Mouse (Mus musculus): ENCODE measurements at regions not wholly inside any gene's neighbourhood (a gene's known extent, or its start where the extent isn't known, plus 50 kb on each side); places are given as distances from the start of the nearest gene placed in this dataset.

DNA sequence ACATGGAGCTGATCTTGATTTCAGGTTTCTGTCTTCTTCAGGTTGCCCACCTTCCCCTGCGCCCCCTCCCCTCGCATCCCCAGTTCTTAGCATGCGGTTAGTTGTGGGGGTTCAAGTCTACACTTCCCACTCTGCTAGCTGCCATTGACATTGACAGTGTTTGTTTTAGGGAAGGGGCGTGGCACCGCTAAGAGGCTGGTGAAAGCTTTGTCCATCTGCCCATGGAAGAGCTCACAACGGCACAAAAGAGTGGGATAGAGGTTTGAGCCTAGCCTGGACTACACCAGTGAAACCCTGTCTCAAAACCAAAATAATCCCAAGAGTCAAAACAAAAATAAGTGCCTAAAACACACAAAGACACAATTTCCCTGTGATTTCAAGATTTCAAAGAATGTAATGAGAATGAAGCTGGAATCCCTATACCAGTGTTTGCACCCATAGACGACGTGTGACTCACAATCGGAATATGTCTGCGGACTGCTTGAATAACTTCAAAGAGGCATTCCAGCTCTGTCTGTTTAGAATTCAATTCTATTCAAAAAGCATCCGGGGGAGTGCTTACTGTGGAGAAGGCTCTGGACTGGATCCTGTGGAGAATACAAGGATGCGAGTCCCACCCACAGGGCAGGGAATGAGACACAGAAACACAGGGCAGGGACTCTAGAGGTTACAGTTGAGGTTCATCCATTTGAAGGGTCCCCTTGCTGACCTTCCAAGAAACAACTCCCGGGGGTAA lies 295.5 kb upstream of the Gm4791 start:
- Histone ChIP-seq H3K9ac (ENCODE audit: low read depth, low read length) (no peak overlapping the region), H3K4me2 (replicated peaks; ENCODE audit: low read depth, low read length) (no peak overlapping the region; the same call in 1 of the 2 replicates), H3K4me3 (ENCODE audit: low read depth, low read length) (no peak overlapping the region), H3K27me3 (ENCODE audit: control insufficient read depth, insufficient read depth, low read length) (no peaks in the 10 kb centered on the region), H3K9me3 (ENCODE audit: control insufficient read depth, low read length) (no peaks in the 10 kb centered on the region), H3K36me3 (ENCODE audit: control insufficient read depth, insufficient read depth, low read length) (no peaks in the 10 kb centered on the region), H3K27ac (ENCODE audit: low read depth, low read length) (peak overlapping the region; percentile 54), H3K4me1 (replicated peaks; ENCODE audit: control insufficient read depth, insufficient read depth, low read length) (peaks cover 15% of the 10 kb centered on the region; the same call in 1 of the 2 replicates)
- DNase-seq (ENCODE audit: low spot score): peak; percentile 19
- 45% methylated on average over 13 of the region's 13 CpGs for WGBS
- ATAC-seq (ENCODE audit: low FRiP score): peak; percentile 30; the same call in 1 of the 2 replicates

DNA sequence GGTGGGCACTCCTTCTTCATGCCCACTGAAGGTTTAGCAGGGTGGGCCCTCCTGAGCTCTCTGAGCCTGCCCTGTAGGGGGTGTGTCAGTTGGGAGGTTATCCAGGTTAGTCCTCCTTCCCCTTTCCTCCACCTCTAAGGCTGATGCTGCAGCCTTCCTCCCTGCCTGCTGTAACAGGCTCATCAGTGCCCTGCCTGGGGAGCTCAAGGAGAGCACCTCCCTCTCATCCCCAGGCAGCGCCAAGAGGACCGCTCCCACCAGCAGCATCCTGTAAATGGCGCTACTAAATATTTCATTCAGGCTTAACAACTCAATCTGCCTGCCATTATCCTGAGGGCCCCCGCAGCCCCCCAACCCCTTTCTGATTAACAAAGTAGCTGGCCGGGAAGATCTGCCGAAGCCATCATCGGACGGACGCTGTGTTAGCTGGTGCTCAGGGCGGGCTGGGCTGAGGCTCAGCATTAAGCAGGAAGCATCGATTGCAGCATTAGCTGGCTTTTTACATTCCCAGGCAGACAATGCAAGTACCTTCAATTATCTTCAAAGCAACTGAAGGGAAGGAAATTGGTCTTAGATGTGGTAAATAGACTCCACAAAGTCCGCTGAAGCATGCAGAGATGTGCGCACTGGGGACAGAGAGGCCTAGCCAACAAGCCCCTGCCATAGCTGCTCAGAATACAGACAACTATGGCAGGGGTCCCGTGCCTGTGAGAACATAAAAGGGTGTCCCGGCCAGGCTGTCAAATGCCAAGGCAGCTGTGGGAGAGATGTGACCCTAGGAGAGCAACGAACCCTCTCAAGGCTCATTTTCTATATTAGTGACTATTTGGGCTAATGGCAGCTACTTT lies 296.3 kb upstream of the Gm4791 start:
- H3K4me1 ChIP-seq (replicated peaks; ENCODE audit: control insufficient read depth, insufficient read depth, low read length): peaks cover 15% of the 10 kb centered on the region; the same call in 1 of the 2 replicates
- H3K4me3 ChIP-seq (ENCODE audit: low read depth, low read length): no peak overlapping the region
- no peaks in the 10 kb centered on the region for H3K27me3 ChIP-seq (ENCODE audit: control insufficient read depth, insufficient read depth, low read length)
- no peak for ATAC-seq (ENCODE audit: low FRiP score)
- H3K4me2 ChIP-seq (replicated peaks; ENCODE audit: low read depth, low read length): no peak overlapping the region; the same call in 1 of the 2 replicates
- H3K9me3 ChIP-seq (ENCODE audit: control insufficient read depth, low read length): no peaks in the 10 kb centered on the region
- DNase-seq (ENCODE audit: low spot score): peak; percentile 36
- WGBS: 28% methylated on average over 16 of the region's 16 CpGs
- no peak overlapping the region for H3K9ac ChIP-seq (ENCODE audit: low read depth, low read length)
- H3K36me3 ChIP-seq (ENCODE audit: control insufficient read depth, insufficient read depth, low read length): no peaks in the 10 kb centered on the region
- H3K27ac ChIP-seq (ENCODE audit: low read depth, low read length): 0 out of 2 replicates have a peak overlapping the region, but pooled peaks have one; percentile 54

DNA sequence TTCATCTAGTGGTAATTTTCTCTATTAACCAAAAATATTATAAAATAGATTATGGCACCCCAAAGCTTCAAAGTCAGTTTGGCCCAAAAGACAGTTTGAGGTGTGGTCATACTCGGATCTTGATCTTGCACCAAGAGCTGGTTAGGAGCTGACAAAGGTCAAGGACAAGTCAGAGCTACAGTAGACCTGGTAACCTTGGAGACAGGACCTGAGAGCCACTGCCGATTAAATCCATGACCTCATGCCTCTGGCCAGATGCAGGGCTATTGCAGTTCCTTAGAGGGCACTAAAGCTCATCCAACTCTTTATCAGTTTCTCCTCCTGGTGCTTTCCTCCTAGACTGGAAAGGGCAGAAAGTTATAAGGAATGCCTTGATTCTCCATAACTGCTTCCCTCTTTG lies 302.4 kb upstream of the Gm4791 start:
- H3K27me3 ChIP-seq (ENCODE audit: control insufficient read depth, insufficient read depth, low read length): no peaks in the 10 kb centered on the region
- H3K27ac ChIP-seq (ENCODE audit: low read depth, low read length): no peak overlapping the region
- H3K4me1 ChIP-seq (replicated peaks; ENCODE audit: control insufficient read depth, insufficient read depth, low read length): no peaks in the 10 kb centered on the region
- no peaks in the 10 kb centered on the region for H3K36me3 ChIP-seq (ENCODE audit: control insufficient read depth, insufficient read depth, low read length)
- WGBS: 81% methylated on average over 2 of the region's 2 CpGs
- DNase-seq (ENCODE audit: low spot score): no peak
- H3K9me3 ChIP-seq (ENCODE audit: control insufficient read depth, low read length): no peaks in the 10 kb centered on the region
- H3K9ac ChIP-seq (ENCODE audit: low read depth, low read length): no peak overlapping the region
- H3K4me3 ChIP-seq (ENCODE audit: low read depth, low read length): no peak overlapping the region
- H3K4me2 ChIP-seq (replicated peaks; ENCODE audit: low read depth, low read length): no peak overlapping the region
- ATAC-seq (ENCODE audit: low FRiP score): no peak

DNA sequence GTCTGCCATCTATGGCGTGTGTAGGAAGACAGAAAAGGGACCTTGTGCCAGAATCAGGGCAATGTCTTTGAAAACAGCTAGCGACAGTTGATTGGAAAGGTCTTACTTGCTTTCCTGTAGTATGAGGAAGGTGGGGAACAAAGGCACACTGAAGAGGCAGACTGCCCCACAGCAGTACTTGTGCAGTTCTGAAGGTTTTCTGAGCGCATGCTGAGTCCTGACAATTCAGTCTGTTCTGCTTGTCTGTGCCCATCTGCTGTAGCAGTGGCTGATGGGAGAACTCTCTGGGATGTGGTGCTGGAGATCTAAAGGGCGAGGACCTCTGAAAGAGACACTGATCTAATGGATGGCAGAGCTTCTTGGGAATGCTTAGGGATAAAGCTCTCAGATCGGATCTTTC lies 309.2 kb upstream of the Gm4791 start:
- H3K4me3 ChIP-seq (ENCODE audit: low read depth, low read length): no peak overlapping the region
- H3K27me3 ChIP-seq (ENCODE audit: control insufficient read depth, insufficient read depth, low read length): no peaks in the 10 kb centered on the region
- no peak overlapping the region for H3K4me2 ChIP-seq (replicated peaks; ENCODE audit: low read depth, low read length)
- no peak for ATAC-seq (ENCODE audit: low FRiP score)
- H3K27ac ChIP-seq (ENCODE audit: low read depth, low read length): no peak overlapping the region
- H3K4me1 ChIP-seq (replicated peaks; ENCODE audit: control insufficient read depth, insufficient read depth, low read length): no peaks in the 10 kb centered on the region
- no peak for DNase-seq (ENCODE audit: low spot score)
- H3K9me3 ChIP-seq (ENCODE audit: control insufficient read depth, low read length): no peaks in the 10 kb centered on the region
- no peak overlapping the region for H3K9ac ChIP-seq (ENCODE audit: low read depth, low read length)
- 83% methylated on average over 5 of the region's 5 CpGs for WGBS
- H3K36me3 ChIP-seq (ENCODE audit: control insufficient read depth, insufficient read depth, low read length): no peaks in the 10 kb centered on the region

DNA sequence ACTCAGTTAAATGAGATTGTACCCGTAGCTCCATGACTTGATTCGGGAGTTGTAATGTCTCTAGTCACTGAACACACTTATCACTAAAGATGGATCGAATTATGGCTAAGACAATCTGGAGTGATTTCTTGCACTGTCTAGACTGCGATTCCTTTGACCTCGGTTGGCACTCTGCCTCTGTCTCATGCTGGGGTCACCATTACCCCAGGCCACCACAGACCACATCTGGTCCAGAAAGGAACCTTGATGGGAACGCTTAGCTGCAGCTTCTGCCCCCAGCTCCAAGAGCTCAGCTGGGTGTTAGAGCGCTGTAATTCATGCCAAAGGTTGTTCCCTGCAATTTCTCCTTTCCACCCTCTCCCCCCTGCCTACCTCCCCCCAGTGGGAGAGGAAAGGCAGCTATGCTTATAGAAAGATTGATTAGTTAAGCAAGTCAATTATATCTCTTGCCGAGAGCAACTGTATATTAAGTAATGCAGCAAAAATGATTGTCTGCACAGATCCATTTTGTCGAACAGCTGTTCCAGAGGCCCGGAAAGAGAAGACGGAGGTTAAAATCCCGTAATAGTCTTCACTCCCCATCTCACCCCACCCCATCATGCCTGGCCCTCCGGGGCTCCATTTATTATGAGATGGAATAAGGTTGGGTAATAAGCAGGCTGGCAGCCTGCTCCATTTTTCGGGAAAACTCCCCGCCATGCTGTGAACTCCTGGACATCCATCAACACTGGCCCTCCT lies 314.3 kb upstream of the Gm4791 start:
- Histone ChIP-seq H3K27ac (ENCODE audit: low read depth, low read length) (0 out of 2 replicates have a peak overlapping the region, but pooled peaks have one; percentile 17), H3K4me2 (replicated peaks; ENCODE audit: low read depth, low read length) (no peak overlapping the region), H3K9ac (ENCODE audit: low read depth, low read length) (no peak overlapping the region), H3K4me3 (ENCODE audit: low read depth, low read length) (no peak overlapping the region), H3K9me3 (ENCODE audit: control insufficient read depth, low read length) (no peaks in the 10 kb centered on the region), H3K27me3 (ENCODE audit: control insufficient read depth, insufficient read depth, low read length) (no peaks in the 10 kb centered on the region), H3K4me1 (replicated peaks; ENCODE audit: control insufficient read depth, insufficient read depth, low read length) (no peaks in the 10 kb centered on the region), H3K36me3 (ENCODE audit: control insufficient read depth, insufficient read depth, low read length) (no peaks in the 10 kb centered on the region)
- WGBS: 62% methylated on average over 15 of the region's 15 CpGs
- ATAC-seq (ENCODE audit: low FRiP score): no peak; the same call in 1 of the 2 replicates
- peak; percentile 19 for DNase-seq (ENCODE audit: low spot score)

DNA sequence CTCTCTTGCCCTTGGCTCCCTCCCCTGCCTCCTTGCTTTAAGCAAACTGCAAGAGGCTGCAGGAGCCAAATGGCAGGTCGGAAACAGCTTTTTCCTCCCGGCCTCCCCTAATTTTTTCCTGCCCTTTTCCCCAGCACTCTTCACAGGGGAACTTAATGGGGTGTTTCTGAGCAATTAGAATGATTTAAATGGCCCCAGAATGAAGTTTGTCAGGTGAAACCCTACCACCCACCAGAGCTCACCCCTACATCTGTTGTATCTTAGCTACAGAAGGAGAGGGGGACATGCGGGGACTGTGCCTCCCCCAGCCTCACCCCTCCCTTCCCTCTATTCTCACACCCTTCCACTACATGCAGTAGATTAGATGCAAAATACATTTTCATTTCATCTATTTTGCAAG lies 326.5 kb upstream of the Gm4791 start:
- Histone ChIP-seq H3K4me3 (ENCODE audit: low read depth, low read length) (no peak overlapping the region), H3K9ac (ENCODE audit: low read depth, low read length) (no peak overlapping the region), H3K27ac (ENCODE audit: low read depth, low read length) (no peak overlapping the region), H3K4me2 (replicated peaks; ENCODE audit: low read depth, low read length) (no peak overlapping the region), H3K36me3 (ENCODE audit: control insufficient read depth, insufficient read depth, low read length) (no peaks in the 10 kb centered on the region), H3K9me3 (ENCODE audit: control insufficient read depth, low read length) (no peaks in the 10 kb centered on the region), H3K27me3 (ENCODE audit: control insufficient read depth, insufficient read depth, low read length) (no peaks in the 10 kb centered on the region), H3K4me1 (replicated peaks; ENCODE audit: control insufficient read depth, insufficient read depth, low read length) (no peaks in the 10 kb centered on the region)
- no peak for DNase-seq (ENCODE audit: low spot score)
- no peak for ATAC-seq (ENCODE audit: low FRiP score)
- WGBS: 68% methylated on average over 3 of the region's 3 CpGs

DNA sequence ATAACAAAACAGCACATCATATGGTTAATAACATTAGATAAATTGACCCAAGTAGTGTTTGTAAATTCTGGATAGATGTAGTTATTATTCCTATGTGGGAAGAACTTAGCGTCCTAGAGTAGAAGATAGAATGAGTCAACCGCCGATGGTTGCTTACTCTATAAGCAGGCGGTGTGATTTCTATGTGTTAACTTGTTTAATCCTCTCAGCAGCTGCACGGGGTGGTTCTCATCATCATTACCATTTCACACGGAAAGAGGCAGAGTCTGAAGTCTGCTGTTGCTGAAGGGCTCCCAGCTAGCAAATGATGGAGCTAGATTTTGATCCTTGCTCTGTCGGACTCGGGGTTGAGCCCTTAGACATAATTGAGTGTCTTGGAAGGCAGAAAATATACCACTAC lies 334.6 kb upstream of the 4931429L15Rik start:
- 84% methylated on average over 8 of the region's 8 CpGs for WGBS
- Histone ChIP-seq H3K36me3 (ENCODE audit: control insufficient read depth, insufficient read depth, low read length) (no peaks in the 10 kb centered on the region), H3K9ac (ENCODE audit: low read depth, low read length) (no peak overlapping the region), H3K27ac (ENCODE audit: low read depth, low read length) (no peak overlapping the region), H3K4me1 (replicated peaks; ENCODE audit: control insufficient read depth, insufficient read depth, low read length) (no peaks in the 10 kb centered on the region), H3K4me3 (ENCODE audit: low read depth, low read length) (no peak overlapping the region), H3K9me3 (ENCODE audit: control insufficient read depth, low read length) (no peaks in the 10 kb centered on the region), H3K4me2 (replicated peaks; ENCODE audit: low read depth, low read length) (no peak overlapping the region), H3K27me3 (ENCODE audit: control insufficient read depth, insufficient read depth, low read length) (no peaks in the 10 kb centered on the region)
- ATAC-seq (ENCODE audit: low FRiP score) (no peak), DNase-seq (ENCODE audit: low spot score) (no peak)

DNA sequence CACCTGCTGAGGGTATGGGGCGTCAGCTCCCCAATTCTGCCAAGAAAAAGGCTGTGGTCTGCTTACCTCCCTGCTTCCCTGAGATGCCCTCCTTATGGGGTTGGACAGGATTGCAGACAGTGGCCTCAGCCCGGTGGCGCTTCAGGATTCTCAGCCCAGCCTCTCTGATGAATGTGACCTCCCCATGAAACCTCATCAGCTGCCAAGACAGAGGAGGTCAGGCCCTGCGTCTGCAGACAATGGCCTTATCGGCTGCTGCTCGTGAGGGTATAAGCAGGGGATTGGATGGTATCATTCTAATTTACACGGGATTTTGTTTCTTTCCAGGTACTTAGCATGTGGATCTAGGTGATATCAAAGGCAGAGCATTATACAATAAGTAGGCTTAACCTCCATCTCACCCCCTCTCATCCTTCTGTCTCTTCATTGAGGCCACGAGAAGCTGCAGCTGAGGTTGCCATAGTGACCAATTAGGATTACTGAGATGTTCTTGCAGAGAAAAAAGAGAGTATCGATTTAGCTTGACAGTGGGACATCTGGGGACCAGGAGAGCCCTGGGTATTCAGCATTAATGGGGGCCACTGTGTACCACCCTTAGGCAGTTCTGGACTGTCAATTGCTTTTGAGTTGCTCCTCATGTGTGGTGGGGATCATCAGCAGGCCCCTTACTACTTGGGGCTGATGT lies 327.6 kb upstream of the 4931429L15Rik start:
- peak; percentile 37 for DNase-seq (ENCODE audit: low spot score)
- ATAC-seq (ENCODE audit: low FRiP score): peak; percentile 40; the same call in 1 of the 2 replicates
- Histone ChIP-seq H3K36me3 (ENCODE audit: control insufficient read depth, insufficient read depth, low read length) (no peaks in the 10 kb centered on the region), H3K27ac (ENCODE audit: low read depth, low read length) (peak overlapping the region; percentile 51), H3K4me3 (ENCODE audit: low read depth, low read length) (no peak overlapping the region), H3K4me1 (replicated peaks; ENCODE audit: control insufficient read depth, insufficient read depth, low read length) (no peaks in the 10 kb centered on the region), H3K27me3 (ENCODE audit: control insufficient read depth, insufficient read depth, low read length) (no peaks in the 10 kb centered on the region), H3K9ac (ENCODE audit: low read depth, low read length) (no peak overlapping the region), H3K4me2 (replicated peaks; ENCODE audit: low read depth, low read length) (no peak overlapping the region), H3K9me3 (ENCODE audit: control insufficient read depth, low read length) (no peaks in the 10 kb centered on the region)
- 32% methylated on average over 9 of the region's 9 CpGs for WGBS
